Mouse (Mus musculus) embryonic facial prominence, embryonic 14.5 days (tissue): ENCODE measurements around the gene Kif16b. TPM values are rescaled to one million over a fixed set of nuclear protein-coding genes. Genes with fewer than 3 reads are reported as not detected.

ENCODE experiments used
- ATAC-seq: fragments of 200-750 bp; cut with Nextera tagmentation; 2 replicates; pipeline ENCODE4 v1.8.0; 2017; ENCODE audit warnings: low read depth, moderate number of reproducible peaks, moderate TSS enrichment
- DNase-seq: peaks from one replicate; pipeline ENCODE4 v3.0.0-alpha.2; 2015; ENCODE audit warnings: low spot score
- H3K27ac ChIP-seq: fragments of 300-500 bp; sonication (generic); replicated peaks from 2 replicates; pipeline ENCODE4 v1.5.1; 2014; ENCODE audit warnings: low read depth, mild to moderate bottlenecking, low read length, moderate library complexity
- H3K27me3 ChIP-seq: fragments of 300-500 bp; sonication (generic); replicated peaks from 2 replicates; pipeline ENCODE4 v1.6.1; 2014; ENCODE audit warnings: low read length; ENCODE audit not compliant: control insufficient read depth, insufficient read depth
- H3K36me3 ChIP-seq: fragments of 300-500 bp; sonication (generic); 2 replicates; pipeline ENCODE4 v1.6.1; 2014; ENCODE audit warnings: low read length, mixed read lengths; ENCODE audit not compliant: control insufficient read depth, insufficient read depth
- H3K4me1 ChIP-seq: fragments of 300-500 bp; sonication (generic); 2 replicates; pipeline ENCODE4 v1.6.1; 2014; ENCODE audit warnings: antibody characterized with exemption, low read length; ENCODE audit not compliant: control insufficient read depth, insufficient read depth
- H3K4me2 ChIP-seq: fragments of 300-500 bp; sonication (generic); 2 replicates; pipeline ENCODE4 v1.6.1; 2014; ENCODE audit warnings: low read depth, mild to moderate bottlenecking, low read length, moderate library complexity, mixed read lengths
- H3K4me3 ChIP-seq: fragments of 300-500 bp; sonication (generic); 2 replicates; pipeline ENCODE4 v1.5.1; 2014; ENCODE audit warnings: low read depth, mild to moderate bottlenecking, low read length
- H3K9ac ChIP-seq: fragments of 300-500 bp; sonication (generic); 2 replicates; pipeline ENCODE4 v1.6.1; 2014; ENCODE audit warnings: low read depth, mild to moderate bottlenecking, low read length, moderate library complexity, mixed read lengths
- H3K9me3 ChIP-seq: fragments of 300-500 bp; sonication (generic); 2 replicates; pipeline ENCODE4 v1.6.1; 2016; ENCODE audit warnings: low read length; ENCODE audit not compliant: control insufficient read depth
- WGBS: fragments of 180-500 bp; shearing (Covaris S2); extraction: QIAGEN DNeasy Blood & Tissue Kit; methylation state at CpG from one replicate; pipeline ENCODE4 v1.1.7; 2014; 5-methylcytosine and 5-hydroxymethylcytosine counted together
- polyA plus RNA-seq: library from polyadenylated mRNA; unstranded; fragments of >200 nt; fragmentation: Nextera tagmentation; extraction: Ambion mirVana; gene quantifications from 2 replicates; pipeline ENCODE4 v1.2.1, GENCODE M21; 2014

The Kif16b gene
- polyA plus RNA-seq, 1 experiment from 2014 or later: 10.6 TPM

DNA sequence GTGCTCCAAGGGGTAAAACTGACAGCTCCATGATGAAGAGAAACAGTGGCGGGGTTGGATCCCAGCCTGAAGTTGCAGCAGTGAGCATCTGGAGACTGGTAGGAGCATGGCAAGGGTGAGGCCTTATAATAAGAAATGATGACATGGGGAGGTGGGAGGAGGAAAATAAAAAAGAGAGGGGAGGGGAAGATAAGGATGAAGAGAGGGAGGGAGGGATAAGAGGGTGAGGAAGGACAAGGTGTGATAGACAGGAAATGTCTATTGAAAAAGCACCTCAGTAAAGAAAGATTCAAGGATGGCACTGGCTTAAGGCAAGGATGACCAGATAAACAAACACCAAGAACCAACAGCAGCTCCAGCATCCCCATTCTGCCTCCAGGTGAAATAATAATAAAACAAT lies 126.6 kb downstream of the Kif16b start:
- DNase-seq: no peak
- Histone ChIP-seq H3K4me2 (no peak overlapping the region), H3K27me3 (no peaks in the 10 kb centered on the region), H3K36me3 (no peaks in the 10 kb centered on the region), H3K4me3 (no peak overlapping the region), H3K9ac (no peak overlapping the region), H3K4me1 (no peaks in the 10 kb centered on the region), H3K9me3 (no peaks in the 10 kb centered on the region), H3K27ac (no peak overlapping the region)
- no peak for ATAC-seq
- WGBS: 40% methylated on average over 1 of the region's 1 CpGs

DNA sequence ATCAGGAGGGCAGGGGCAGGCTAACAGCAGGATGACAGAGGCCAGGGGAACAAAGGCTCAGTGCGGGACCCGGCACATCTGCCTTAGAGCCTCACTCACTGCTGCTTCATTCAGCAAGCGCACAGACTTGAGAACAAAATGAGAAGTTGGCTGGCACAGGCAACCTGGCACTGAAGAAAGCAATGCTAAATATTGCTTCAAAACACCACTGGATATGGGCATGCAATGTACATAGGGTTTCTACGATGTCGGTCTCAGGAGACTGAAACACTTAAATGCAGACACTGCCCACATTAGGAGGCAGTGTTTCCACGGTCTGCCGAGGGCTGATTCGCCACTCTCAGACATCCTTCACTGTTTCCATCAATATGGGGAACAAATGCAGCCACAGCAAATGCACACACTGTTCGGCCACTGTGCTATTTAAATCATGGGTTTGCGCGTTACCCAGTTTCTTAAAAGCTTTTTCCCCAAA lies 131.6 kb downstream of the Kif16b start:
- 64% methylated on average over 11 of the region's 11 CpGs for WGBS
- peak; percentile 30 for DNase-seq
- Histone ChIP-seq H3K9ac (no peak overlapping the region), H3K27me3 (no peaks in the 10 kb centered on the region), H3K4me3 (no peak overlapping the region), H3K4me2 (no peak overlapping the region), H3K9me3 (no peaks in the 10 kb centered on the region), H3K27ac (no peak overlapping the region), H3K36me3 (no peaks in the 10 kb centered on the region), H3K4me1 (no peaks in the 10 kb centered on the region)
- no peak for ATAC-seq

GRCm38 (mm10) chr2:142764276-142764675 lies 137.1 kb downstream of the Kif16b start:
- H3K4me1 ChIP-seq: no peaks in the 10 kb centered on the region
- H3K4me2 ChIP-seq: no peak overlapping the region
- ATAC-seq (no peak), DNase-seq (no peak)
- WGBS: 66% methylated on average over 2 of the region's 2 CpGs
- no peaks in the 10 kb centered on the region for H3K9me3 ChIP-seq
- H3K27ac ChIP-seq: no peak overlapping the region
- no peak overlapping the region for H3K4me3 ChIP-seq
- no peak overlapping the region for H3K9ac ChIP-seq
- H3K36me3 ChIP-seq: no peaks in the 10 kb centered on the region
- H3K27me3 ChIP-seq: no peaks in the 10 kb centered on the region

GRCm38 (mm10) chr2:142760843-142761242 lies 140.5 kb downstream of the Kif16b start:
- H3K9ac ChIP-seq: no peak overlapping the region
- H3K27me3 ChIP-seq: no peaks in the 10 kb centered on the region
- DNase-seq (no peak), ATAC-seq (no peak)
- no peaks in the 10 kb centered on the region for H3K4me1 ChIP-seq
- H3K4me3 ChIP-seq: no peak overlapping the region
- H3K4me2 ChIP-seq: no peak overlapping the region
- no peaks in the 10 kb centered on the region for H3K9me3 ChIP-seq
- WGBS: 78% methylated on average over 4 of the region's 4 CpGs
- no peak overlapping the region for H3K27ac ChIP-seq
- no peaks in the 10 kb centered on the region for H3K36me3 ChIP-seq

- no peak overlapping the region for H3K4me3 ChIP-seq
- H3K4me1 ChIP-seq: no peaks in the 10 kb centered on the region
- H3K9ac ChIP-seq: no peak overlapping the region
- WGBS: 90% methylated on average over 4 of the region's 4 CpGs
- DNase-seq: no peak
- H3K4me2 ChIP-seq: no peak overlapping the region
- no peak for ATAC-seq
- no peak overlapping the region for H3K27ac ChIP-seq
- no peaks in the 10 kb centered on the region for H3K36me3 ChIP-seq
- H3K9me3 ChIP-seq: no peaks in the 10 kb centered on the region
- H3K27me3 ChIP-seq: no peaks in the 10 kb centered on the region
Observed at GRCm38 (mm10) chr2:142759192-142759591, 142.1 kb downstream of the Kif16b start.

GRCm38 (mm10) chr2:142758091-142758765 lies 143.1 kb downstream of the Kif16b start:
- ATAC-seq (no peak), DNase-seq (peak; percentile 12)
- Histone ChIP-seq H3K9me3 (no peaks in the 10 kb centered on the region), H3K36me3 (no peaks in the 10 kb centered on the region), H3K27me3 (no peaks in the 10 kb centered on the region), H3K27ac (no peak overlapping the region), H3K4me2 (no peak overlapping the region), H3K4me3 (no peak overlapping the region), H3K9ac (no peak overlapping the region), H3K4me1 (no peaks in the 10 kb centered on the region)
- 84% methylated on average over 3 of the region's 3 CpGs for WGBS

DNA sequence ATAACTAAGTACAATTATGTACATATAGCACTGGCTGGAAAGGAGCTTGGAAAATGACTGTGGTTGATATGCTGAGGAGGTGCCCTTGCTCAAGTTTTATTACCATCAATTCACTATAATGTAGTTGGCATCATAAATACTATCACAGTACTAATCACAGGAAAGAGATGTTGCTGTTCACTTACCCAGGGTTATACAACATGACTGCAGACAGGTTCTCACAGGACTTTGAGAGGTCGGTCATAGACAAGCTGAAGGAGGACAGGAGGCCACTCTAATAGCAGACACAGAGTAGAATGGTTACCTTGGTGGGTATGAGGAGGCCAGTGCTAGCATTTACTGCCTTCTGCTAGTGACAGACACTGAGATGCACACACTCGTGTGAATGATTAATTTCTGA lies 162.0 kb downstream of the Kif16b start:
- Histone ChIP-seq H3K36me3 (no peaks in the 10 kb centered on the region), H3K27ac (no peak overlapping the region), H3K27me3 (no peaks in the 10 kb centered on the region), H3K9ac (no peak overlapping the region), H3K9me3 (no peaks in the 10 kb centered on the region), H3K4me3 (no peak overlapping the region), H3K4me2 (no peak overlapping the region), H3K4me1 (no peaks in the 10 kb centered on the region)
- DNase-seq: no peak
- no peak for ATAC-seq
- 93% methylated on average over 2 of the region's 2 CpGs for WGBS

DNA sequence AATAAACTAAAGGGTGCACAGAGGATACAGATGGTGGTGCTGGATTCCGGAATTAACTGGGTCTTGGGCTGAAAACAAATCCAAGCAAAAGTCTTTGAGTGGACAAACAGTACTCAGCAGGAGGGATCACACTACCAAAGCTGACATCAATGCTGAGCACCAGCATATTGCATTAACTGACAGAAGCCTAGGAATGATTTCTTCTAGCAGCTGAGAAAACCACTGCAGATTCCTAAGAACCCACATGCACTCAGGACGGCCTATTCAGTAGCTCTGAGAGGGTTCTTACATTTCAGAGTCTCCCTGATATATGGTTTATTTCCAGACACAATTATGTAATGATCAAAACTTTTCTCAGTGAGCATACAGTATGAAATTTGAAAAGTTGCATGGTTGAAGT lies 162.8 kb downstream of the Kif16b start:
- H3K27me3 ChIP-seq: no peaks in the 10 kb centered on the region
- H3K4me1 ChIP-seq: no peaks in the 10 kb centered on the region
- WGBS: 77% methylated on average over 2 of the region's 2 CpGs
- H3K27ac ChIP-seq: no peak overlapping the region
- no peaks in the 10 kb centered on the region for H3K36me3 ChIP-seq
- DNase-seq (no peak), ATAC-seq (no peak)
- no peak overlapping the region for H3K4me2 ChIP-seq
- no peak overlapping the region for H3K9ac ChIP-seq
- no peak overlapping the region for H3K4me3 ChIP-seq
- no peaks in the 10 kb centered on the region for H3K9me3 ChIP-seq

- ATAC-seq: no peak
- no peaks in the 10 kb centered on the region; the same call in 1 of the 2 replicates for H3K4me1 ChIP-seq
- WGBS: 92% methylated on average over 3 of the region's 3 CpGs
- no peak overlapping the region for H3K9ac ChIP-seq
- DNase-seq: no peak
- H3K36me3 ChIP-seq: no peaks in the 10 kb centered on the region
- no peak overlapping the region for H3K4me2 ChIP-seq
- no peak overlapping the region for H3K4me3 ChIP-seq
- no peaks in the 10 kb centered on the region for H3K9me3 ChIP-seq
- no peak overlapping the region for H3K27ac ChIP-seq
- H3K27me3 ChIP-seq: no peaks in the 10 kb centered on the region
Observed at GRCm38 (mm10) chr2:142735691-142736090, 165.6 kb downstream of the Kif16b start.
